Mouse (Mus musculus): ENCODE data around the gene Magi2.

DNA sequence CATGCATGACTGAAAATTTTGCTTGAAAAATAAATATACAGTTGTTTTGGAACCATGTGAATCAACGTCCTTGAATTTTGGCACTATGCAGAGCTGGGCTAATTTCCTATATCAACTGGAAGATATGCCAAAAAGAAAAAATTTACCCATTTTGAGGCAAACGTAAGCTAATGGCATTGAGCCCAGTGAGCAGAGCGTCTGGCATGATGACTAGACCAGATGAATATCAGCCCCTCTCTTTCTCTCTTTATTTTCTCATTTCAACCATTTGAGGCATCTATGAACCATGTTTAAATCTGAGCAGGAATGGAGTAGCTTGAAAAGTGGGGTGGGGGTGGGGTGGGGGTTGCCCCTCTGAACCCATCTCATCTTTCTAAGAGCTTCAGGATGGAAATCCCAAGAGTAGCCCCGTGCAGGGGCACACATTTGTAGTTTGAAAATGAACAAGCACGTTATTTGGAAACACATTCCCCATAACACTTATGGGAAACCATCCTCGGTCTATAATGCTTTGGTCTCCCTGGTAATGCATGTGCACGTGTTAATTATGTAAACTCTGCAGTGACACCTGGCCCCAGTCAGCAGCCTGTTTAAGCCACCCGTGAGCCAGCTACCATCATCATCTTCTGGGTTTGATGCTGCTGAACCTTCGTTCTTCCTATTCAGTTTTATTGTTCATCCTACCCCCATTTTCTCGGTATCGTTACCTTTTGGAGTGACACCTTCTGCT is 1151.4 kb downstream of the Magi2 start:
- TF ChIP-seq POLR2A (IDR thresholded peaks at IDR 0.05; ENCODE audit: low read depth, low read length) (no peak), CTCF (IDR thresholded peaks at IDR 0.05; ENCODE audit: extremely low read depth, insufficient read length, insufficient replicate concordance, low read depth, low read length) (no peak)
